In the genomic region with DNA sequence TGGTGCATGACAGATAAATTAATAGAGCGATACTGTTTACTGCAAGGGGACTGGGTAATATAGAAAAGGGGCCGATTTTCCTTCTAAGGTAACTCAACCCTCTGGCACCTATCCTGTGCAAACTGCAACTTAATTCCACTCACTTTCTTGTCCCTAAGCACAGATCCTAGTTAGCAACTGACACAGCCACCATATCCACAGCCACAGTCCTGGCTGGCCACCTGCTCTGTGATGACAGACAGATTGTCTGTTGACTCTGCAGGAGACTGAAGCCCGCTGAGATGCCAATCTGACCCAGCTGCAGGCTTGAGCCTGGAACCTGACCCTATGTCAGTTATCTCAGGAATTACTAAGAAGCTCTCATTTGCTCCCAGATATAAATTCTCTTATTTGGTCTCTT, we compare ENCODE assay signal across 17 mouse cellular contexts.
A peak's percentile ranks its signal among the peaks of the same experiment; 100 is the strongest.
DNase-seq lines count a peak whose midpoint lies in the region; ATAC-seq and TF ChIP-seq lines count a peak whose summit lies in the region.
"Had no signal": no experiment of that assay in that cellular context is flagged by ENCODE, and none has a peak within 500 bp of the region (broad histone marks: within the 10 kb centered on the region; RNA-seq: fewer than 3 reads in every experiment).

No protein-coding gene starts in this region.

- H3K9ac ChIP-seq in midbrain, embryonic 11.5 days (ENCODE audit: low read length): no peak overlapping the region
- H3K9ac ChIP-seq in forebrain, postnatal 0 days: no peak overlapping the region
- H3K9ac ChIP-seq: forebrain, embryonic 15.5 days; hindbrain, embryonic 13.5 days; lung, embryonic 15.5 days had no signal

- no peak overlapping the region for H3K4me3 ChIP-seq in gastrocnemius, adult 2 months
- no peak overlapping the region for H3K4me3 ChIP-seq in midbrain, embryonic 10.5 days
- no peak overlapping the region for H3K4me3 ChIP-seq in midbrain, embryonic 11.5 days (ENCODE audit: low read depth, low read length)
- H3K4me3 ChIP-seq in forebrain, postnatal 0 days (ENCODE audit: low read depth, low read length): no peak overlapping the region
- H3K4me3 ChIP-seq: forebrain, embryonic 15.5 days; hindbrain, embryonic 13.5 days; lung, embryonic 15.5 days; megakaryocyte, embryonic 14.5 days had no signal

- ATAC-seq in midbrain, embryonic 11.5 days (ENCODE audit: low FRiP score): no peak
- ATAC-seq in forebrain, postnatal 0 days: no peak
- ATAC-seq: CD4-positive, CD25-positive, alpha-beta regulatory T cell, adult 4 months; forebrain, embryonic 15.5 days had no signal

- intact Hi-C loops in gastrocnemius, adult 2 months (cut with DNase I): no loop called here
- intact Hi-C loops in gastrocnemius, postnatal 36 days (cut with DNase I): loop anchor here (10.0 kb wide), 1 partner anchor 201 kb away; no protein-coding TSS in a partner anchor

- H3K9me3 ChIP-seq in midbrain, embryonic 10.5 days (replicated peaks): no peaks in the 10 kb centered on the region
- H3K9me3 ChIP-seq in midbrain, embryonic 11.5 days (ENCODE audit: control insufficient read depth, low read length): no peaks in the 10 kb centered on the region
- no peaks in the 10 kb centered on the region for H3K9me3 ChIP-seq in forebrain, postnatal 0 days (ENCODE audit: low read length)
- H3K9me3 ChIP-seq: forebrain, embryonic 15.5 days; hindbrain, embryonic 13.5 days; lung, embryonic 15.5 days had no signal

- H3K4me1 ChIP-seq in midbrain, embryonic 10.5 days: peaks cover 5% of the 10 kb centered on the region; the same call in 1 of the 2 replicates
- H3K4me1 ChIP-seq in midbrain, embryonic 11.5 days (ENCODE audit: control insufficient read depth, insufficient read depth, low read length): no peaks in the 10 kb centered on the region
- no peaks in the 10 kb centered on the region for H3K4me1 ChIP-seq in forebrain, postnatal 0 days (ENCODE audit: insufficient read depth)
- H3K4me1 ChIP-seq: lung, embryonic 15.5 days; megakaryocyte, embryonic 14.5 days had no signal

- 68% methylated on average over 3 of the region's 3 CpGs for WGBS in midbrain, embryonic 10.5 days
- 61% methylated on average over 3 of the region's 3 CpGs for WGBS in midbrain, embryonic 11.5 days
- 69% methylated on average over 3 of the region's 3 CpGs for WGBS in forebrain, postnatal 0 days

- H3K27me3 ChIP-seq in midbrain, embryonic 10.5 days (ENCODE audit: low read depth, poor library complexity, severe bottlenecking): peaks cover 29% of the 10 kb centered on the region
- peaks cover 21% of the 10 kb centered on the region for H3K27me3 ChIP-seq in midbrain, embryonic 11.5 days (ENCODE audit: control insufficient read depth, insufficient read depth, low read length)
- H3K27me3 ChIP-seq in forebrain, postnatal 0 days (ENCODE audit: insufficient read depth, low read length): no peaks in the 10 kb centered on the region

- H3K27ac ChIP-seq in gastrocnemius, adult 2 months: peak overlapping the region; percentile 86
- H3K27ac ChIP-seq in midbrain, embryonic 10.5 days (replicated peaks): no peak overlapping the region
- H3K27ac ChIP-seq in midbrain, embryonic 11.5 days (ENCODE audit: low read depth, low read length): no peak overlapping the region
- H3K27ac ChIP-seq in forebrain, postnatal 0 days (ENCODE audit: low read depth, low read length): no peak overlapping the region
- H3K27ac ChIP-seq: forebrain, embryonic 15.5 days; hindbrain, embryonic 13.5 days; lung, embryonic 15.5 days had no signal

- peak; percentile 82 for DNase-seq in gastrocnemius, adult 2 months
- DNase-seq in gastrocnemius, postnatal 36 days: no peak
- DNase-seq in midbrain, embryonic 10.5 days (ENCODE audit: low spot score): peak; percentile 17
- DNase-seq in midbrain, embryonic 11.5 days (ENCODE audit: low spot score, missing footprints): no peak
- peak; percentile 27 to 67 for DNase-seq in gastrocnemius, adult 8-10 months (ENCODE audit: low spot score in 2 of 2)
- DNase-seq in forebrain, postnatal 0 days: no peak
- DNase-seq in T-cell, adult 2 months (ENCODE audit: low spot score): no peak
- DNase-seq: heart, adult 11 months; kidney, adult 18-20 months; kidney, postnatal 25 days; right cerebral cortex, postnatal 25 days; thymus, adult 18-20 months had no signal

- no peak for TF ChIP-seq CTCF in gastrocnemius, adult 2 months (IDR thresholded peaks at IDR 0.05)
- no peak for TF ChIP-seq CTCF in forebrain, postnatal 0 days (IDR thresholded peaks at IDR 0.05; ENCODE audit: low read depth)

- no peak overlapping the region for H3K4me2 ChIP-seq in midbrain, embryonic 11.5 days
- no peak overlapping the region for H3K4me2 ChIP-seq in forebrain, postnatal 0 days (ENCODE audit: low read depth)
- H3K4me2 ChIP-seq: forebrain, embryonic 15.5 days; hindbrain, embryonic 13.5 days; lung, embryonic 15.5 days had no signal

- H3K36me3 ChIP-seq in midbrain, embryonic 10.5 days: no peaks in the 10 kb centered on the region
- H3K36me3 ChIP-seq in midbrain, embryonic 11.5 days (ENCODE audit: control insufficient read depth, insufficient read depth, low read length): no peaks in the 10 kb centered on the region
- no peaks in the 10 kb centered on the region for H3K36me3 ChIP-seq in forebrain, postnatal 0 days (ENCODE audit: insufficient read depth)
- H3K36me3 ChIP-seq: forebrain, embryonic 15.5 days; hindbrain, embryonic 13.5 days; lung, embryonic 15.5 days had no signal

Comparison
In these comparisons a context has a peak if more than half of its experiments do, and no peak if none do; other contexts are left out.
1. DNase-seq: peak in gastrocnemius, adult 2 months (single experiment), midbrain, embryonic 10.5 days (single experiment) and gastrocnemius, adult 8-10 months (2 of 2); none in gastrocnemius, postnatal 36 days (0 of 2), midbrain, embryonic 11.5 days (single experiment), forebrain, postnatal 0 days (single experiment) and T-cell, adult 2 months (single experiment).